ENCODE assay signal across 32 mouse cellular contexts in genomic region chr5:115726581-115726980, GRCm38 (mm10). TPM values are rescaled to one million over a fixed set of nuclear protein-coding genes. Genes with fewer than 3 reads are reported as not detected.
DNase-seq lines count a peak whose midpoint lies in the region; ATAC-seq lines count a peak whose summit lies in the region.
"Had no signal": no experiment of that assay in that cellular context is flagged by ENCODE, and none has a peak within 500 bp of the region (broad histone marks: within the 10 kb centered on the region; RNA-seq: fewer than 3 reads in every experiment).

No protein-coding gene starts in this region.

- no peak overlapping the region for H3K9ac ChIP-seq in forebrain, embryonic 14.5 days (ENCODE audit: low read length)
- H3K9ac ChIP-seq: hindbrain, embryonic 13.5 days; limb, embryonic 15.5 days; liver, embryonic 13.5 days; midbrain, embryonic 12.5 days; neural tube, embryonic 12.5 days; stomach, embryonic 15.5 days had no signal

- DNase-seq in CD4-positive, CD25-positive, alpha-beta regulatory T cell, adult 2 months (ENCODE audit: low read depth, low spot score) = peak; percentile 33
- DNase-seq in right cerebral cortex, adult 18-20 months = peak; percentile 29
- DNase-seq in right cerebral cortex, postnatal 10 days (ENCODE audit: low spot score in 2 of 2) = no peak
- peak; percentile 57 for DNase-seq in R1 (ENCODE audit: low read depth, low spot score)
- peak; percentile 58 for DNase-seq in thymus, postnatal 4 days
- no peak for DNase-seq in cerebellum, adult 9-10 months
- no peak for DNase-seq in forebrain, embryonic 14.5 days (ENCODE audit: low spot score)
- DNase-seq: adrenal gland, postnatal 14 days; cerebellum, adult 11-12 months; cerebellum, postnatal 10 days; gastrocnemius, postnatal 10 days; heart, postnatal 36 days; kidney, adult 8-10 months; kidney, postnatal 4 days; liver, embryonic 13.5 days; lung, adult 18-20 months; lung, postnatal 4 days; right cerebral cortex, postnatal 25 days had no signal

- no peak overlapping the region for H3K27ac ChIP-seq in forebrain, embryonic 14.5 days (ENCODE audit: low read depth, low read length)
- H3K27ac ChIP-seq: hindbrain, embryonic 13.5 days; kidney, postnatal 0 days; limb, embryonic 10.5 days; limb, embryonic 15.5 days; liver, embryonic 13.5 days; midbrain, embryonic 12.5 days; neural tube, embryonic 12.5 days; stomach, embryonic 15.5 days had no signal

- H3K4me1 ChIP-seq in forebrain, embryonic 14.5 days (ENCODE audit: control insufficient read depth, insufficient read depth, low read length) = peaks cover 8% of the 10 kb centered on the region; the same call in 1 of the 2 replicates

- 82% methylated on average over 8 of the region's 8 CpGs for WGBS in forebrain, embryonic 14.5 days

- no peaks in the 10 kb centered on the region for H3K9me3 ChIP-seq in forebrain, embryonic 14.5 days (replicated peaks; ENCODE audit: control insufficient read depth, low read length)
- H3K9me3 ChIP-seq: hindbrain, embryonic 13.5 days; limb, embryonic 10.5 days; limb, embryonic 15.5 days; liver, embryonic 13.5 days; midbrain, embryonic 12.5 days; neural tube, embryonic 12.5 days; stomach, embryonic 15.5 days had no signal

- H3K4me2 ChIP-seq in forebrain, embryonic 14.5 days (ENCODE audit: low read length) = no peak overlapping the region
- H3K4me2 ChIP-seq: hindbrain, embryonic 13.5 days; limb, embryonic 15.5 days; liver, embryonic 13.5 days; midbrain, embryonic 12.5 days; neural tube, embryonic 12.5 days; stomach, embryonic 15.5 days had no signal

- ATAC-seq in CD4-positive, CD25-positive, alpha-beta regulatory T cell, adult 4 months = no peak
- no peak for ATAC-seq in forebrain, embryonic 14.5 days
- ATAC-seq: intestine, embryonic 16.5 days; lung, postnatal 0 days had no signal

- peaks cover 4% of the 10 kb centered on the region; the same call in 1 of the 2 replicates for H3K36me3 ChIP-seq in forebrain, embryonic 14.5 days (ENCODE audit: control insufficient read depth, insufficient read depth, low read length)
- H3K36me3 ChIP-seq: G1E; limb, embryonic 10.5 days; limb, embryonic 15.5 days; liver, embryonic 13.5 days; midbrain, embryonic 12.5 days; stomach, embryonic 15.5 days had no signal

- H3K27me3 ChIP-seq in forebrain, embryonic 14.5 days (replicated peaks; ENCODE audit: control insufficient read depth, insufficient read depth, low read length) = 0 out of 2 replicates have a peak, but pooled peaks cover 3% of the 10 kb centered on the region

- H3K4me3 ChIP-seq in forebrain, embryonic 14.5 days (ENCODE audit: low read depth, low read length) = no peak overlapping the region
- H3K4me3 ChIP-seq: erythroblast, embryonic 14.5 days; hindbrain, embryonic 13.5 days; limb, embryonic 10.5 days; limb, embryonic 15.5 days; liver, embryonic 13.5 days; megakaryocyte, embryonic 14.5 days; midbrain, embryonic 12.5 days; myocyte; neural tube, embryonic 12.5 days; stomach, embryonic 15.5 days had no signal

RNA-seq across cellular contexts. Expression of gene Bicdl1, which starts 4.8 kb away (rescaled TPM):
- polyA plus RNA-seq in CD4-positive, CD25-positive, alpha-beta regulatory T cell, adult 4 months (2017; shearing (Covaris generic)) = 10 to 100 TPM; 15.7 to 17.7 TPM
- 16.0 and 21.8 TPM in 2 replicates for polyA plus RNA-seq in forebrain, embryonic 14.5 days (2014; fragmentation: Nextera tagmentation; extraction: Ambion mirVana)

Comparison
In these comparisons a context has a peak if more than half of its experiments do, and no peak if none do; other contexts are left out.
1. DNase-seq: peak in CD4-positive, CD25-positive, alpha-beta regulatory T cell, adult 2 months (single experiment), right cerebral cortex, adult 18-20 months (single experiment), R1 (single experiment) and thymus, postnatal 4 days (single experiment); none in right cerebral cortex, postnatal 10 days (0 of 2), cerebellum, adult 9-10 months (single experiment) and forebrain, embryonic 14.5 days (single experiment).